Mouse (Mus musculus): ENCODE data around the gene Pde4b.

The Pde4b gene

GRCm38 (mm10) chr4:102297558-102297957 lies 210.2 kb downstream of the Pde4b start:
- DNase-seq: no peak

- DNase-seq: no peak
Observed at GRCm38 (mm10) chr4:102302568-102302967, 215.2 kb downstream of the Pde4b start.

- DNase-seq: no peak
Observed at GRCm38 (mm10) chr4:102307661-102308297, 220.4 kb downstream of the Pde4b start.

GRCm38 (mm10) chr4:102310630-102311029 lies 223.3 kb downstream of the Pde4b start:
- DNase-seq: no peak

- DNase-seq: no peak
Observed at GRCm38 (mm10) chr4:102316011-102316410, 228.7 kb downstream of the Pde4b start.

- DNase-seq: no peak
Observed at GRCm38 (mm10) chr4:102316699-102317285, 229.4 kb downstream of the Pde4b start.

- peak; percentile 11 for DNase-seq
Observed at GRCm38 (mm10) chr4:102318596-102318995, 231.3 kb downstream of the Pde4b start.

GRCm38 (mm10) chr4:102321340-102321739 lies 234.0 kb downstream of the Pde4b start:
- no peak for DNase-seq

- DNase-seq: no peak
Observed at GRCm38 (mm10) chr4:102332386-102332785, 245.0 kb downstream of the Pde4b start.

- no peak for DNase-seq
Observed at GRCm38 (mm10) chr4:102332885-102333284, 245.5 kb downstream of the Pde4b start.

- no peak for DNase-seq
Observed at GRCm38 (mm10) chr4:102346911-102347492, 259.7 kb downstream of the Pde4b start.

GRCm38 (mm10) chr4:102351476-102352475 lies 264.4 kb downstream of the Pde4b start:
- DNase-seq: no peak

GRCm38 (mm10) chr4:102353641-102354403 lies 266.5 kb downstream of the Pde4b start:
- peak; percentile 79 for DNase-seq

- no peak for DNase-seq
Observed at GRCm38 (mm10) chr4:102368105-102368735, 280.9 kb downstream of the Pde4b start.

GRCm38 (mm10) chr4:102374614-102375013 lies 287.3 kb downstream of the Pde4b start:
- no peak for DNase-seq

GRCm38 (mm10) chr4:102382763-102383505 lies 295.6 kb downstream of the Pde4b start:
- no peak for DNase-seq

GRCm38 (mm10) chr4:102393605-102394004 lies 306.3 kb downstream of the Pde4b start:
- no peak for DNase-seq

- no peak for DNase-seq
Observed at GRCm38 (mm10) chr4:102397334-102397733, 310.0 kb downstream of the Pde4b start.

- DNase-seq: no peak
Observed at GRCm38 (mm10) chr4:102398512-102398911, 311.2 kb downstream of the Pde4b start.

- DNase-seq: no peak
Observed at GRCm38 (mm10) chr4:102406848-102407247, 319.5 kb downstream of the Pde4b start.

GRCm38 (mm10) chr4:102408132-102408531 lies 320.8 kb downstream of the Pde4b start:
- no peak for DNase-seq

Measured in cerebellum, adult 11 months (tissue).